Mouse (Mus musculus) cerebellum, postnatal 25 days (tissue): Measurements from ENCODE around the gene Cdh12.
A peak's percentile ranks its signal among the peaks of the same experiment; 100 is the strongest.
"Not testable (repeated sequence)": the region's sequence is repeated elsewhere in the genome, so short reads cannot be mapped to it uniquely, and the experiment has no call there.

Source experiments
- DNase-seq, 2 experiments: peaks; one replicate each; pipeline ENCODE4 v3.0.0; 2021; ENCODE audit warnings: mixed read lengths in 2 of 2

Cdh12 gene

DNA sequence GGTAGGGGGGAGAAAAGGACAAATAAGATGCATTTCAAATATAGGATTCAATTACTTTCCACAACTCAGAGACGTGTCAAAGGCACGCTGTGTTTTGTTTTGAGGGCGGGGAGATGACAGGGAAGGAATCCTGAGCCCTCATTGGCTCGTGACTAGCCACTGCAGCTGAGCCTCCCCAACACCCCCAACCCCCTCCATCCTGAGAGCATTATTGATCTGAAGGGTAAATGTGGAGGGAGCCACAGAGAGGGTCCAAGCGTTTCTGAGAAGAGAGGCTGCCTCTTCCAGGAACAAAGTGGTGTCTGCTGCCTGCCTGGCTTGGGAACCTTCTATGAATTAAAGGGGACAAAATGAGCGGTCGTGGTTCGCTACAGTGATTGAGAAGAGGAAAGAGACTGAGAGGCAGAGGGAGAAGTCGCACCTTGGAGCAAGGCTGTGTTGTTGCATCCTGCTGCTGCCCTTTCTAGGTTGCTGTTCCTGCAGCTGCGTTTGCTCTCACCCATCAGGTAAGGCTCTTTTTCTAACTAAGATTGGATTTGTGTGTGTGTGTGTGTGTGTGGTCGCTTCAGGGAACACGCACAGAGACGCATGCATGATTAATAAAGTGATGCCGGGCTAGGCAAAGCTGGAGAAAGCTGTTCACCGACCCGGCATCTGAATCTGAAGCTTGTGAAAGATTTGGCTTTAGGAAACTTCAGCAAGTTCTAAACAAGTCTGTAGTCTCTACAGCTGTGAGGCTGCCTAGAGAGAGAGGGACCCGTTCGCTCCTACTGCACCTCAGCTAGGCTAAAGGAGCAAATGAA is at the start of gene Cdh12:
TSS of gene Cdh12 (plus strand) at position 405 of the 803 bp plus-strand sequence.
- DNase-seq, result peak; percentile 19 to 20

DNA sequence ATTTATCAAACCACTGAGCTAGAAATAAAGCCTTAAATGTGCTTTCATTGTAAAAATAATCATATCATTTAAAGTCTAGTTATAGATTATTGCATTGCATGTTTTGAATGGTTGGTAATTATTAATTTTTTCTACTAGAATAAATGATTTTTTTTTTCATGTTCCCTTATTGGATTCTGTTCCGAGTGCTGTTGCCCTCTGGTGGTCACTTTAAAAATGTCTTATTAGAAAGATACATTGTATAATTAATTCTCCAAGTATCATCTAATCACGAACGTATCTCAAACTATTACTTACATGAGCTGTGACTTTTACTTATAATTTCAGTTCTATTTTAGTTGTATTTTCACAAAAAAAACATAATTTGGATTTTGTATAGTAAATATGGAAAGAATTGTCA is 45.5 kb upstream of the Cdh12 start:
- no peak for DNase-seq

DNA sequence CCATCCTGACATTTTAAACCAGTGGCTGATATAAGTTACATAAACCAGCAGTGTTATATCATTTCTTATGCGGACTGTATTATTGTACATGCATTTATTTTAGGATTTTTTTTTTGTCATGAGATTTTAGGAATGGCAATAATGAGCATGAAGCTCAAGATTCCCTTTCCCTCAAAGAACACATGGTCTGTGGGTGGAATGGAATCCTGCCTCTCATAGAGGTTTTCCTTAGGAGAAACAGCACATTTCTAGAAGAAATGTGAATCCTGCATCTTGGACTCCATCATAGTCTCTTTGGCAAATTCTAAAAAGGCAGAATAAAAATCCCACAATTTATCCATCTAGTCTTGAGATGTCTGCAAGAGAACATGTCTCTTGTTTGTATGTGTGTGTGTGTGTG is 35.7 kb upstream of the Cdh12 start:
- no peak for DNase-seq

DNA sequence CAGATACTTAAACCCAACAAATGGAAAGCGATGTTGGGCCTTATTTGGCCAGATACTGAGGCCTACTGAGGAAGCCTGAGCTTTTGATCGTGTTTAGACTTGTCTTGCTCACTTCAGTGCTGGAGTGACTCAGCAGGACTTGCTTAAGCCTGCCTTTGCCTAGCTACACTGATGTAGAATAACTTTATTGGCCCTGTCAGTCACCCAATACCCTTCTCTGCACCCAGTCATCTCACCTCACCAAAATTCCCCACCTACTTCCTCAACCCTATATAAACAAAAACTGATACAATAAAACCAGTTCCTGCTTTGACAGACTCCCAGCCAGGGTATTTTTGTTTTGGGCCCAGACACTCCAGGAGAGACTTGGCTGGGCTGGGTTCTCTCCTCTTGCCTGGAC is 12.7 kb upstream of the Cdh12 start:
- DNase-seq, result no peak

DNA sequence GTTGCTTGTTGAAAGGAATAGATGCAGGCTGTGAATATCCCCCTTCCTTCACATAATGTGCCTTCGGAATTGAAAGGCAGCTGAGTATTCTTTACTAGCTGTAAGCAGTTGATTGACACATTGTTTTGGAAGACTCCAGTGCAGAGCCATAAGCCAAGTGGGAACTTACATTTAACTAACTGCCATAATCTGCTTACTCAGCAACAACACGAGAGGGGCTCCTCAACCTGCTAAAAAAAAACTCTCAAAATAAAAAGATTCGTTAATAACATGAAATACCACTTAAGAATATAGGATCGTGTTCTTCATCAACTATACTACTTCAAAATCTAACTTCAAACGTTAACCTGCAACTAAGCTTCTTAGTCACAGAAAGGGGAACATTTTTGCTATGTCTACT is 1.5 kb downstream of the Cdh12 start:
- no peak for DNase-seq

DNA sequence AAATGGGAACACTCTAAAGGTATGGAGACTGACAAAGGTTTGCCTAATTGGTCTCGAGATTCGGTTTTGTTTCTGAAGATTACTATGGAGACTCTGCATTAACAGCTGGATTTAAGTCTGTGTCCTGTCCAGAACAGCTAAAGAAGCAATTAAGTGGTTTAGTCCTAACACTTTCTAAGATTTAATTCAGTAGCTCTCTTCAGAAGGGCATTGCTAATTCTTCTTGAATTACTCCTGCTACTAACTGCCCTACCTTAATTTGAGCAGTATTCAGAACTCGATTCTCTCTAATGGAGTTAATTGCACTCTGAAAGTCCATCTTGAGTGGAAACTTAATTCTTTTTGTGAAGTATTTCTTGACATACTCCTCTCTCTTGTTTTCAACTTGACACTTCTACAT is 9.4 kb downstream of the Cdh12 start:
- no peak for DNase-seq

DNA sequence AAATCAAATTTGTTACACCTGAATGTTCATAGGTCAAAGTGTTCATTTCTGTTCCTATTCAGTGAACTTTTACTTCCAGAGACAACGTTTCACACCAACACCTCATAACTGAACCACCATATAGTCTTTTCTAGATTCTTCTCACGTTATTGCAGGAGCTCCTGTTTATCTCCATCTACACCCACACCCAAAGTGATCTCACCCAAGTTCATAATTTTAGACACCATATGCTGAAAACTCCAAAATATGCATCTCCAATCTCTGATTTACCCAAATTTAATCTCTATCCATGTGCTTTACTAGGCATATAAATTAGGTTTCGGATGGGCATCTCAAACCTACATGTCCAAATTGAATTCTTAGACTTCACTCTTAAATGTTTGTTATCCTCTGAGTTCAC is 13.4 kb downstream of the Cdh12 start:
- no peak for DNase-seq

DNA sequence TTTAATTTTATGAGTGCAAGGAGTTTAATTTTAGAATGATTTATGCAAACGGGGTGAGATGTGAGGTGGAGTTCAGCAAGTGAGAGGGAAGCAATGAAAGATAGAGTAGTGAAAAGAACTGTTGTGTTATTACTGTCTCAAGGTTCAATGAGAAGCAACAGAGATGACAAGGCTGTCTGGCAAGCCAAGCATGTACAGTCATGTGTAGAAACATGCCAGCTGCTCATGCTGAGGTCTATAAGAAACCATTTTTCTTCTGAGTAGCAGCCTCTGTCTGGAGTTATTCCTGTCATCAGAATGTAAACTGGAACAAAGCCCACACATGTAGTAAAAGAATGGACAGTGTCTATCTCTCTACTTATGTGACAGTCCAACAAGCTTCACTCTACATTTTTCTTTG is 14.5 kb downstream of the Cdh12 start:
- no peak for DNase-seq

DNA sequence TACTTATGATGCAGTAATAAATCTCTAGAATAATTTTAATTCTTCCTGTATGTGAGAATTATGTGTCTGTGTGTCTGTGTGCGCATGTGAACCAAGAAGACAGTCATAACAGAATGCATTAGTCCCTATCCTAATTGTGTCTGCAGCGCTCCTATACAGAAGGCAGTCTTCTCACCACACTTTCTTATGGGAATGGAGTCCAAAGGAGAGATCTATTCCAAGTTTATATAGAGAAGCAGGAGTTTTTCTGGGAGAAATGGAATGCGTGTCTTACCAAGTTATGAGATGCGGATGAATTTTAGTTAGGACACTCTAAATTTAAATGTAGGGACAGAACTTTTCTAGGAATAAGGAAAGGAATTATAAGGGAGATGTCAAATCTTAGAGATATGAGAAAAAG is 101.9 kb downstream of the Cdh12 start:
- no peak for DNase-seq

DNA sequence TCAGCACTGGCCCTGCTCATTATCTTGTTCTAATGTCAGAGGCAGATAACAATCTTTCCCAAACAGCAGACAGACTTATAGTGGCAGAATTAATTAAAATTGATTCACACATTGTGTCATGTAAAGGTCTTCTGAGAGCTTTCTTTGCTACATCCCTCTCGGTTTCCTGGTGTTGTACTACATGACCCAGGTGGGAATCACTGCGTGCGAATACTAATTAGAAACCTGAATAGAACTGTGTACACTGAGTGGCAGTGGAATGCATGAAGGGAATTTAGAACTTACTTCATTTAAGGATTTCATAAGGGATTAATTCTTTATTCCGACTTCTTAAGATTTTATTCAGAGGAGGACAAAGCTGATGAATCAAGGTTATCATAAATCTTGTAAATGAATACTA is 121.9 kb downstream of the Cdh12 start:
- DNase-seq, result no peak

DNA sequence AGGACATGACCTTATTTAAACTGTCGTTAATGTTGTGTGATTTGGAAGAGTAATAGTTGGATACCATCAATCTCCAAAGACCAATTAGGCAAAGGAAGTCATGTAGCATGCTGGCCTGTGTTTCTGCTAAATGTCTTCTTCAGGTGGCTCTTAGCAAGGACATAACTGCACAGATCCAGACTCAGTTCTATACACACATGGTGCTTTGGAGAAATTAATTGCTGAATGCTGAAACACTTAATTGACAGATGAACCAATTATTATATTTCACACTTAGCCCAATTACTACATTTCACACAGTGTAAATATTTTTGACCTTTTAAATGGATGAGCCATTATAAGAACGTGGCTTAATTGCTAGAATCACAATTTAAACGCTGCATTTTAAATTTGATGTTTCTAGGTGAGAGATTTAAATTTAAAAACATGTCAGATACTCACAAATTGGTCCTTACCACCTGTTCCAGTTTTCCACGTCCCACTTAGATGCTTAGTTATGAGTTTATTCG is 133.6 kb downstream of the Cdh12 start:
- no peak for DNase-seq

DNA sequence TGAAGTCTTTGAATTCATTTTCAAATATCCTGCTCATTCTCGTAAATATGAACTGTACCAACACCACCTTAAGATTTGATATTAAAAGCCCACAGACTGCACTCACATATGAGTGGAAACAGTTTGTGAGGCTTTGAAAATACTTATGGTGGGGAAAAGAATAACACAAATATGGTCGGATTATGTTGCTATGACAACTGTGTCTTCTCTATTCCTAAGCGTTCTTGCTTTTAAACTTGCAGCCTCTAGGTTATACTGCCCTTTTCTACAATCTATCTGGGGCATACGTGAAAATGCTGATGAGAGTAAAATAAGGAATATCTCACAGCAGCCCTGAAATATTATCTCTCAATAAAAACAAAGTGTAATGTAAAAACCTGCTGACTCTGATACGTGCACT is 142.5 kb downstream of the Cdh12 start:
- DNase-seq, result no peak

DNA sequence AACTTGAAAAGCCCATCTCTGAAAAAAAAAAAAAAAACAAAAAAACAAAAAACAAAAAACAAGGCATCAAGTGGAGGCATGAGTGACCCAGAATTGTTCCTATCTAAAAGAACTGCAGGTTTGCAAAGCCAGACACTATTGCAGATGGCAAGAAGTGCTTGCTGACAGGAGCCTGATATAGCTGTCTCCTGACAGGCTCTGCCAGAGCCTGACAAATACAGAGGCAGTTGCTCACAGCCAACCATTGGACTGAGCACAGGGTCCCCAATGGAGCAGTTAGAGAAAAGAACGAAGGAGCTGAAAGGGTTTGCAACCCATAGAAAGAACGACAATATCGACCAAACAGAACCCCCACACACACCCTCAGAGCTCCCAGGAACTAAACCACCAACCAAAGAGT is 156.7 kb downstream of the Cdh12 start:
- DNase-seq, result not testable (repeated sequence)

DNA sequence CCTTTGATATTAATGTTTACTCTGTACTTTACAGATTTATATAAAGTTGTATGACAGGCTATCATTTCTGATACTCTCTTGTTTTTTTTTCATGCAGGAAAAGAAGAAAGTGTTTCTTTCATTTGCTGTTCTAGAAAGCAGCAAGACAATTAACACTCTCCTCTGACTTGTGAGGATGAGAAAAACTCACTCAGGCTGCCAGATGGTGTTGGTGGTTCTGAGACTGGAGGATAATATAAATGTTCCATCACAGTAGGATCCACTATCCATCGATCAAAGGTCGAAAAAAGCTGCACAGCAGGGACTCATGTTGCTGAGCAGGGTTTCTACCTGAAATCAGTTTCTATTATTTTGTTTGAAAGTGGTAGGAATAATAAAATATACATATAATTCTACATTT is 185.5 kb downstream of the Cdh12 start:
- DNase-seq, result no peak

DNA sequence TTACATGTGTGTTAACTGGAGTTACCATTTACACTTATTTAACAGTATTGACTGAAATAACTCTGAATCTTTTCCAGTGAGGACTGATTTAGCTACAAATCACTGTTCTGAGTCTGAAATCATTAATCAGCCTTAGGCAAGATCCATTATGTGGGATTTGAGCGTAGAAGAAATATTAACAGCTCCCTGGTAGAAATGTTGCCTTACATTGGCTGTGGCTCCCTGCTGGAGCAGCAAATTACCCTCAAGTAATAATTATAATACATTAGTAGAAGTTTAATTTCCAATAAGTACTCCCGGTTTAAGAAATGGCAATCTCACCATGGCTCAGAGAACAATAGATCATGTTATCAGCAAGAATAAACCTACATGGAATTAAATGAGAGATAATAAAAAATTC is 190.1 kb downstream of the Cdh12 start:
- no peak for DNase-seq

DNA sequence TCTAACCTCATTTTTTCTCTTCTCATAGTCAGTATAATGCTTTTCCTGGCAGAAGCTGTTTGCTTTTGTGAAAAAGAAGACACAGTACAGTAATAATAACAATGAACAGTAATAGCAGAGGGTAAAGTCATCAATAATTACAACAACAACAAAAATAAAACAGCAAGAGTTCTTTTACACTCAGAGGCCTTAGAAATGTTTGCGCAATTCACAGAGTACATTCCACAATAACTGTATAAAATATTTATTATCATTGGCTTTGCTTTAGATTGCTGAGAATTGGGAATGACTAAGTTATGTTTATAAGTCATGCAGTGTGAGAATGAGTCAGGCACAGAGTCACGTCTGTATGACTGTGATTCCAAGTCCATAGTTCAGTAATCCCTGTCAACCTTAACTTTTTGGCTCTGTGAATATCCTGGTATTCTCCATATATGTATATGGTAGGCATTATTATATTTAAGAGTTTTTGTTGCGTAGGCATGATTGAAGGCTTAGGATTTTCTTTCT is 193.9 kb downstream of the Cdh12 start:
- no peak for DNase-seq

DNA sequence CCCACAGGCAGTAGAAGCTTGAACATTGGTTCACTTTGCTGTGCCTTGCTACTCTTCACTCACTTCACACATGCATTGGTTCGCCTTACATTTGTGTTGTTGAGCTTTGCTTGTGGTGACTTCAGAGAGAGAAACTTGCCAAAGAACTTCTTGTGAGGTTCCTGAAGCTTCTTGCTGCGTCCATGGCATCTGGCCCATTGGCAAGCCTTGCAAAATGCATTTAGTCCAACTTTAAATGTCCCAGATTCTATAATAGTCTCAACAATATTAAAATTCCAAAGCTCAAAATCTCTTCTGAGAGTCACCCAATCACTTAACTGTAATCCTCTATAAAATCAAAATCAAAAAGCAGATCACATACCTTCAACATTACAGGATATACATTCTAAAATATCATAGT is 211.2 kb downstream of the Cdh12 start:
- no peak for DNase-seq

DNA sequence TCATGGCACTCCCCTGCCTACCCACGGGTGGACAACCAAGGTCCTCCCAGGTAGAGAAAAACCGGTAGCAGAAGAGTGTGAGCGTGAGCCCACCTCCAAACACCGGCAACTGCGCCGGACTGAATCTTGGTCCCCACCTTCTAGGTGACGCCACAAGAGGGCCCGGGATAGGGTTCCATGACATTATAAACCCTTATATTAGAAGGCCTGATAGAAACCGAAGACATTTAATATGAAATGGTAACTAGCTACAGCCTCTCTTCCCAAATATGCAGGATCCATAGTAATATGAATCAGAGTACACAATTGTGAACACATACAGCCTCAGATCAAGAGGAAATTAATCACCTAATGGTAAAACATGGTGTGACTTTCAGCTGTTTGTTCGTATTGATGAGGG is 217.6 kb downstream of the Cdh12 start, which contains the start of gene Acot10:
TSS of gene Acot10 (minus strand) at position 101 of the 400 bp plus-strand sequence.
- no peak for DNase-seq

DNA sequence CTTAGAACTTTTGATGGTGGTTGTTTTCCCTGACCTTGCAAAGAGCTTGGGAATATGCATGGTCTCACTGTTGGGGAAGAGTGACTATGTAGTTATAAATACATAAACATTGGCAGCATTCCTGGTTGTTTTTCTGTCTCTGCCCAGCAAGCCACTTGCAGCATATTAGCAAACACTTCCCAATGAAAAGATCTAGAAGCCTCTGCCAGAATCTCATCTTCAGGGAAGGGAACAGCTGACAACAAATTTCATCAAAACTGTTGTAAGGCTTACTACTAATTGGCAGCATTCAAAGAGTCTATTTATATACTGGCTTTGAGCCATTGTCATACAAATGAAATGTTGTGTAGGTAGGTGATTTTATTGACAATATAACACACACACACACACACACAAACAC is 218.3 kb downstream of the Cdh12 start:
- DNase-seq, result no peak

DNA sequence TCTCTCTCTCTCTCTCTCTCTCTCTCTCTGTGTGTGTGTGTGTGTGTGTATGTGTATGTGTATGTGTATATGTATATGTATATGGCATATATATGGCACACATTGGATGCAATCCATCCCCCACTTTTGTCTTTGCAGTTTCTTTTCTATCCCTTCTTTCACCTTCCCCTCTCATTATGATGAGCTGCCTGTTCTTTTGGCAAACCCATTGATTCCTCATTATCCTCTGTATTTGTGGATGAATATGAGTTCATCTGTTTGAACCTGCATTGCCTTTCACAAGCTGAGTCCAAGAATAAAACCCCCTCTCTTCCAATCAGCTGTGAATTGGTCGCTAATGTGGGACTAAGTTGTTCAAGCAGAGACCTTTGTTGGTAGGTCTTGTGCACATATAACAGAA is 218.9 kb downstream of the Cdh12 start:
- DNase-seq, result no peak

DNA sequence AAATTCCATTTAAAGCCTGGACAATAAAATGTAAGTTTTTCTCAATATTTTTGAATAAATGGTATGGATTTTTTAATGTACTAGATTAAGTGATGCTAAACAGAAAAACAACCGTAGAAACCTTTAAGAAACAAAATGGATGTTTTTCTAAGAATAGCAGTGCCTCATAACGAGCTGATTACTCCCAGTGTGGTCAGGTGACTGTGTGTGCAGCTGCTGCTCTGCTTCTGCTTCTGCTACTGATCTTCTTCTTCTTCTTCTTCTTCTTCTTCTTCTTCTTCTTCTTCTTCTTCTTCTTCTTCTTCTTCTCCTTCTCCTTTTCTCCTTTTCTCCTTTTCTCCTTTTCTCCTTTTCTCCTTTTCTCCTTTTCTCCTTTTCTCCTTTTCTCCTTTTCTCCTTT is 220.4 kb downstream of the Cdh12 start:
- not testable (repeated sequence) for DNase-seq

DNA sequence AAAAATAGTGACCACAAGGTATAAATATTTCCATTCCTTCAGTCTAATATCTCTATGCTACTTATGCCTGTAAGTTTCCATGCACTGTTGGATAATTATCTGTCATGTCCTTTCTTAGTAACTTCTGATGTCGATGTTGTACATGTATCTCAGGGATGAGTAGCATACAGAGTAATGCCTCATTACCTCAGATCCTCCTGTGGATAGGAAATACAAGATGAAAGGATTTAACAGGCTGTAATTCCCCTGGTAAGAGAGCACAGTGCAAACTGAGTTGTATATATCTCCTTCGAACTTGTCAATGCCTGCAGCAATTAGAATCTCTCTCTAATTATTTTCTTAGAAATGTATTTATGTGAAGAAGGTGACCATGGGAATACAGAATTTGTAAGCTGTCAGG is 233.7 kb downstream of the Cdh12 start:
- no peak for DNase-seq

DNA sequence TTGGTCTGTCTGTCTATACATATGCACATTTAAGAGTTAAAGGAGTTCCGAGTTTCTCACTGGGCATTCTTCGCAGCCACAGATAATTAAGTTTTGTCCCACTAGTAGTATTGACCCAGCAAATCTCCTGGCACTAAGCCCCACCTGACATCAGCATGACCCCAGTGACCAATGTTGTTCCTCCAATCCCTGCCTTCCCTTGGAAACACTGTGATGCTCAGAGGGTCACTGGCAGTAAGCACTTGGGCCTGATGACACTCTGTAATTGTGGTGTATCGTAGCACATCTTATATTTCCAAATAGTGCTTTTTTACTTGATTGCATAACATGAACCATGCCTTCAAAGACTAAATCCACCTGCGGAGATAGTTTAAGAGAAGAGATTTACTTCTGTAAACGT is 235.1 kb downstream of the Cdh12 start:
- DNase-seq, result no peak

DNA sequence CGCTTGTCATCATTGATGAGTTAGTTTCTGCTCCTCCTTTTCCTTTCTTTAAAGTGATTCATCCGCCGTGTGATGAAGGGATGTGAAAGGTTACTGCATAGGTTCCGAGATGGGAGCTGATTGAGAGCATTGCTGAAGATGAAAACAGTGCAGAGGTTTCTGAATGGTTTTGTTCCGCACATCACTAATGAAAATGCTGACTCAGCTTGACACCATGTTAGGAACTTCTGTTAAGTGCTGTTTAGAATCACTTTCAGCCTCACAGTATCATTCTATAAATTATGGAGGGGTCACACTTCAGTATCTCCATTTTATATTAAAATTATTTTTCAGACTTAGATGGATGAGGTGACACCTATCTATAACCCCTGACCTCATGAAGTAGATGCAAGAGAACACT is 247.2 kb downstream of the Cdh12 start:
- DNase-seq, result no peak

DNA sequence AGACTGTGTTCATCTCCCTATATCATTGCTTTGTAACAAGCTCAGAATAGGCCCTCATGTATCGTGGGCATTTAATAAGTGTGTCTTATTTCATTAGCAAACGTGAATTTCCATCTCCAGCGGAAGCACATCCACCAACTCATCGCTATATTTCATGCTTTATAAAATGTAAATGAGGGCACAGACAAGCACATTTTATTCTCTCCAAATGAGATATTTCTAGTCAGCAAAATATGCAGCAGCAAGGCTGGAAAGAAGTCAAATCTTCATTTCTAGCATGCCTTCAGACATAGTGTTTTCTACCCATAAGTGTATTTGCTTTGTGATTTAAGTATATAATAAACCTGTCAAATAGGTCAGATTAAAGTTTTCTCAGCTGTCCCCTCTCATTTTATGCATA is 262.8 kb downstream of the Cdh12 start:
- DNase-seq, result no peak
